Mouse (Mus musculus): ENCODE data around the gene Pcif1. TPM values are rescaled to one million over a fixed set of nuclear protein-coding genes. Genes with fewer than 3 reads are reported as not detected.

Gene Pcif1
- total and polyA plus RNA-seq, 3 experiments = 20.8 to 31.8 (median 25.7) TPM

GRCm38 (mm10) chr2:164899723-164900459, 20.8 kb downstream of the Pcif1 start:
- H3K9ac ChIP-seq (ENCODE audit: low read depth, low read length) = no peak overlapping the region
- H3K36me3 ChIP-seq (ENCODE audit: control insufficient read depth, insufficient read depth, low read length) = no peaks in the 10 kb centered on the region
- no peaks in the 10 kb centered on the region for H3K79me2 ChIP-seq (replicated peaks; ENCODE audit: control insufficient read depth, insufficient read depth, low read length)
- H3K4me1 ChIP-seq (ENCODE audit: control insufficient read depth, insufficient read depth, low read length) = no peaks in the 10 kb centered on the region
- TF ChIP-seq POLR2A (IDR thresholded peaks at IDR 0.05; ENCODE audit: insufficient read depth, low read depth, low read length) (no peak), EP300 (IDR thresholded peaks at IDR 0.05; ENCODE audit: insufficient read depth, low read depth, low read length) (no peak), CTCF (IDR thresholded peaks at IDR 0.05) (no peak)
- intact Hi-C loops (cut with DNase I) = no loop called here
- H3K27me3 ChIP-seq (ENCODE audit: control insufficient read depth, insufficient read depth, low read length) = no peaks in the 10 kb centered on the region
- DNase-seq = no peak
- no peak overlapping the region for H3K4me3 ChIP-seq
- 91% methylated on average over 16 of the region's 16 CpGs for WGBS
- H3K27ac ChIP-seq = no peak overlapping the region

GRCm38 (mm10) chr2:164901380-164901779, 22.3 kb downstream of the Pcif1 start:
- no peak overlapping the region for H3K27ac ChIP-seq
- 78% methylated on average over 13 of the region's 13 CpGs for WGBS

GRCm38 (mm10) chr2:164903496-164903895, 24.4 kb downstream of the Pcif1 start:
- intact Hi-C loops (cut with DNase I) = no loop called here
- TF ChIP-seq CTCF (IDR thresholded peaks at IDR 0.05) (no peak), EP300 (IDR thresholded peaks at IDR 0.05; ENCODE audit: insufficient read depth, low read depth, low read length) (no peak), POLR2A (IDR thresholded peaks at IDR 0.05; ENCODE audit: insufficient read depth, low read depth, low read length) (no peak)
- 71% methylated on average over 1 of the region's 1 CpGs for WGBS
- H3K4me1 ChIP-seq (ENCODE audit: control insufficient read depth, insufficient read depth, low read length) = no peaks in the 10 kb centered on the region
- no peaks in the 10 kb centered on the region for H3K36me3 ChIP-seq (ENCODE audit: control insufficient read depth, insufficient read depth, low read length)
- DNase-seq = no peak
- H3K4me3 ChIP-seq = no peak overlapping the region
- no peak overlapping the region for H3K9ac ChIP-seq (ENCODE audit: low read depth, low read length)
- no peak overlapping the region for H3K27ac ChIP-seq
- no peaks in the 10 kb centered on the region for H3K79me2 ChIP-seq (replicated peaks; ENCODE audit: control insufficient read depth, insufficient read depth, low read length)
- no peaks in the 10 kb centered on the region for H3K27me3 ChIP-seq (ENCODE audit: control insufficient read depth, insufficient read depth, low read length)

More at GRCm38 (mm10) chr2:164901380-164901779, 22.3 kb downstream of the Pcif1 start:
- Histone ChIP-seq H3K4me3 (no peak overlapping the region), H3K79me2 (replicated peaks; ENCODE audit: control insufficient read depth, insufficient read depth, low read length) (no peaks in the 10 kb centered on the region), H3K9ac (ENCODE audit: low read depth, low read length) (no peak overlapping the region), H3K4me1 (ENCODE audit: control insufficient read depth, insufficient read depth, low read length) (no peaks in the 10 kb centered on the region), H3K27me3 (ENCODE audit: control insufficient read depth, insufficient read depth, low read length) (no peaks in the 10 kb centered on the region), H3K36me3 (ENCODE audit: control insufficient read depth, insufficient read depth, low read length) (no peaks in the 10 kb centered on the region)
- DNase-seq = no peak
- no peak for TF ChIP-seq POLR2A (IDR thresholded peaks at IDR 0.05; ENCODE audit: insufficient read depth, low read depth, low read length)
- no peak for TF ChIP-seq CTCF (IDR thresholded peaks at IDR 0.05)
- 0 out of 2 replicates have a peak, but pooled peaks have one; percentile 49 for TF ChIP-seq EP300 (IDR thresholded peaks at IDR 0.05; ENCODE audit: insufficient read depth, low read depth, low read length)
- intact Hi-C loops (cut with DNase I) = no loop called here

GRCm38 (mm10) chr2:164906071-164906470, 27.0 kb downstream of the Pcif1 start:
- Histone ChIP-seq H3K4me1 (ENCODE audit: control insufficient read depth, insufficient read depth, low read length) (peaks cover 1% of the 10 kb centered on the region), H3K79me2 (replicated peaks; ENCODE audit: control insufficient read depth, insufficient read depth, low read length) (no peaks in the 10 kb centered on the region), H3K27ac (no peak overlapping the region), H3K27me3 (ENCODE audit: control insufficient read depth, insufficient read depth, low read length) (no peaks in the 10 kb centered on the region), H3K4me3 (no peak overlapping the region), H3K36me3 (ENCODE audit: control insufficient read depth, insufficient read depth, low read length) (no peaks in the 10 kb centered on the region), H3K9ac (ENCODE audit: low read depth, low read length) (no peak overlapping the region)
- 98% methylated on average over 4 of the region's 4 CpGs for WGBS
- intact Hi-C loops (cut with DNase I) = no loop called here
- no peak for DNase-seq
- TF ChIP-seq CTCF (IDR thresholded peaks at IDR 0.05) (peak; percentile 56), POLR2A (IDR thresholded peaks at IDR 0.05; ENCODE audit: insufficient read depth, low read depth, low read length) (no peak), EP300 (IDR thresholded peaks at IDR 0.05; ENCODE audit: insufficient read depth, low read depth, low read length) (no peak)

GRCm38 (mm10) chr2:164907511-164907910, 28.4 kb downstream of the Pcif1 start:
- Histone ChIP-seq H3K36me3 (ENCODE audit: control insufficient read depth, insufficient read depth, low read length) (no peaks in the 10 kb centered on the region), H3K27ac (no peak overlapping the region), H3K9ac (ENCODE audit: low read depth, low read length) (no peak overlapping the region), H3K4me1 (ENCODE audit: control insufficient read depth, insufficient read depth, low read length) (peaks cover 5% of the 10 kb centered on the region), H3K27me3 (ENCODE audit: control insufficient read depth, insufficient read depth, low read length) (no peaks in the 10 kb centered on the region), H3K79me2 (replicated peaks; ENCODE audit: control insufficient read depth, insufficient read depth, low read length) (no peaks in the 10 kb centered on the region), H3K4me3 (no peak overlapping the region)
- DNase-seq = no peak
- intact Hi-C loops (cut with DNase I) = no loop called here
- TF ChIP-seq POLR2A (IDR thresholded peaks at IDR 0.05; ENCODE audit: insufficient read depth, low read depth, low read length) (no peak), CTCF (IDR thresholded peaks at IDR 0.05) (no peak), EP300 (IDR thresholded peaks at IDR 0.05; ENCODE audit: insufficient read depth, low read depth, low read length) (no peak)
- 97% methylated on average over 12 of the region's 12 CpGs for WGBS

GRCm38 (mm10) chr2:164908011-164908410, 28.9 kb downstream of the Pcif1 start:
- no peak for TF ChIP-seq EP300 (IDR thresholded peaks at IDR 0.05; ENCODE audit: insufficient read depth, low read depth, low read length)
- no peak for TF ChIP-seq POLR2A (IDR thresholded peaks at IDR 0.05; ENCODE audit: insufficient read depth, low read depth, low read length)
- TF ChIP-seq CTCF (IDR thresholded peaks at IDR 0.05) = no peak
- intact Hi-C loops (cut with DNase I) = no loop called here
- H3K36me3 ChIP-seq (ENCODE audit: control insufficient read depth, insufficient read depth, low read length) = no peaks in the 10 kb centered on the region
- 93% methylated on average over 5 of the region's 5 CpGs for WGBS
- H3K27me3 ChIP-seq (ENCODE audit: control insufficient read depth, insufficient read depth, low read length) = no peaks in the 10 kb centered on the region
- H3K9ac ChIP-seq (ENCODE audit: low read depth, low read length) = no peak overlapping the region
- H3K4me3 ChIP-seq = no peak overlapping the region
- peaks cover 5% of the 10 kb centered on the region for H3K4me1 ChIP-seq (ENCODE audit: control insufficient read depth, insufficient read depth, low read length)
- no peak overlapping the region for H3K27ac ChIP-seq
- no peaks in the 10 kb centered on the region for H3K79me2 ChIP-seq (replicated peaks; ENCODE audit: control insufficient read depth, insufficient read depth, low read length)
- DNase-seq = no peak

Measured in heart, adult 2 months (tissue).